Mouse (Mus musculus): ENCODE measurements at regions not wholly inside any gene's neighbourhood (a gene's known extent, or its start where the extent isn't known, plus 50 kb on each side); places are given as distances from the start of the nearest gene placed in this dataset.

DNA sequence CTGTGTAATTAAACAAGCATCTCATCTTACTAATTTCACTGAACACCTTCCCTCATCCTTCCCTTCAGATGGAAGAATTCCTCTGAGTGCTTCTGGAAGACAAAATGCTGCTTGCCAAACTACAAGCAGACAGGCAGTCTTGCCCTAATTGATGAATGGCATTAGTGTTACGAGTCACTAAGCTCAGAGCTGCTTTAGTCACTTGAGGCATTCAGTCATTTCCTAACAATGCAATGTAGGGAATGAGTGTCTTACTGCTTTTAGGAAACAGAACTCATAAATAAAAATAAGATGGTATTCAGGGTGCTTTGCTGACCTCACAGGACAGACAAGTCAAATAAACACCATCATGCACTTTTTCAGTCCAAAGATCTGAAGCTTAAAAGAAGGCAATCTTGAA, 285.1 kb upstream of the Paip1 start:
- DNase-seq = no peak

DNA sequence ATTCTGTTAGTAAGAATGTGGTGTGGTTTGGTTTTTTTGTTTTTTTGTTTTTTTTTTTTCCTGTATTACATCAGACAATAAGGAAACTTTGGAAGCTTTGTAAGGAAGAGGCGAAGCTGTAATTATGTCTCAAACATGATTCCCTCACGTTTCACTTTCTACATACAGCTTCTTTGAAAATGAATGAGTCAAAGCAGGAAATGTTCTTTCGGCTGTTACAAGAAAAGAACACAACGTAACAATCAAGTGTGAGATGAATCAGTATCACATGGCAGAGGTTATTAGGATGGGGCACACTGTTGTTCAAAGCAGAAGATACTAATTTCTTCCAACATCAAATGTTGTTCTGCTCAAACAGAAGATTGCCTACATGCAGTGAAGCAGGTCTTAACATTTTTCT, 282.7 kb upstream of the Paip1 start:
- no peak for DNase-seq

DNA sequence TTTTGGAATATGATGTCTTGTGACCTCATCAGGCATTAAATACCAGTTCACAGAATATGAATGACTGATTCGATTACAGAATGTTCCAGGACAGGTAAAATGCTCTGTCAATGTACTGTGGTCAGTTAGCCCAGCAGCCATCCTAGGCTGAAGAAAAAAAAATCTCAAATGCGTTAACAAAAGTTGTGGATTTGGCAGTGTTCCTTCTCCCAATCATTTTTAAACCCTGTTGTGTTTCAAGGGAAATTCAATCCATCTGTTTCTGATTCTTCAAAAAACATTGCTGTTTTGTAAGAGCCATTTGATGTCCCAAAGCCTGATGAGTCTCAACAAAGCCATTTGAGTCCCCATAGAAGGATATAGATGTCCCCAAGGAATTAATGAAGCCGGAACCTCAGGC, 280.7 kb upstream of the Paip1 start:
- no peak for DNase-seq

DNA sequence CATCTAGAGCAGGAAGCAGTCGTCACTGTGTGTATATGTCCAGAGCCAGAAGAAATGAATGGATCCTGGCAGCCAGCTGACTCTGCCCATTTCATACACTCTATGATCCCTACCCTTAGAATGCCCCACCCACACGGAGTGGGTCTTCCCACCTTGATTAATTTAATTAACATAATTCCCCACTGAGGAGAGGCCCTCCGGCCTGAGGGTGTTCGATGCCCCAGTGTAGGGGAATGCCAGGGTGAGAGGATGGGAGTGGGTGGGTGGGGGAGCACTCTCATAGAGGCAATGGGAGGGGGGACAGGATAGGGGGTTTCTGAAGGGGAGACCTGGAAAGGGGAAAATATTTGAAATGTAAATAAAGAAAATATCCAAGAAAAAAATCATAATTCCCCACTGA, 279.3 kb upstream of the Paip1 start:
- no peak for DNase-seq

DNA sequence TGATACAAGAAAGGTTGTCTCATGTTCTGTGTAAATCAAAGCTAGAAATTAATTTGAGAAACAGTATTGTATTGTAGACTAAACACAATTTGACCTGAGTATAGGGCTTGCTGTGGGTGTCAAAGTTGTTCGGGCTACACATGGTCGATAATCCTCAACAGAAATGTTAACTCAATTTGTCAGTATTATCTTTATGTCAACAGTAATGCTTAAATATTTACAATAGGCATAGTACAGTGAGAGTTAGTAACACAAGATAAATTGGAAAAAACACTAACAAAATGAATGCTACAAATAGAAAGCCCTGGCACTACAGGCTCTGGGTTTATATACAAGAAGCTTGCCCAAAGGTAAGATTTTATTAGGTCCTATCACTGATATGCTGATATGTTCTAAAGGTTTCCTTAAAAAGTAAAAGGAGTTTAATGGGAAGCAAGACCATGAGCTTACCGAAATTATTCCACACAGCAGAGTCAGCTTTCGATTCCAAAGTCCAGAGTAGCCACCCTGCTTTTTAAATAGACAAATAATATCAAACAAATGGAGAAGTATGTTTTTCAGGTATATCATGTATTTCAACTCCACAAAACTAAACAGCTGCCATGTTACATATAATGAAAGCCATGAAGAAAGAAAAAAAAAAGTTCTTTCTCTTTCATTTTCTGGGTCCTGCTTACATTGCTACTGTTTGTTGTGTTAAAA, 277.4 kb upstream of the Paip1 start:
- DNase-seq = no peak

DNA sequence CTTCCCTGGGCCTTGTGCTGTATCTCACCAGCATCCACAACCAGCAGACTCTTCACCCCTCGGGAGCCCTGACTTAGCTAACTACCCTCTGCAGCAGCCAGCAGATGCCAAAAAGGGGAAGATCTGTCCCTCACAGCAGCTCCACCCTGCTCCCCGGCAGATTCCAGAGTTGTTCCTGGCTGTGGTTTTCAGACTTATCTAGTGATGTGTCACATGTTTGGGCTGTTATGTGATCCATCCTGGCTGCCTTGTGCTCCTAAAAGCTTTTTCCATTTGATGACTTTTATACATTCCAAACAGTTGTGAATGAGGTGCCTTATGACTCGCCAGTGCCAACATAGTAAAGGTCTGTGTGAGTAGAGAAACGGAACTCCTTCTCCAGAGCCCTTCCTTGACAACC, 250.6 kb upstream of the Paip1 start:
- DNase-seq = no peak

DNA sequence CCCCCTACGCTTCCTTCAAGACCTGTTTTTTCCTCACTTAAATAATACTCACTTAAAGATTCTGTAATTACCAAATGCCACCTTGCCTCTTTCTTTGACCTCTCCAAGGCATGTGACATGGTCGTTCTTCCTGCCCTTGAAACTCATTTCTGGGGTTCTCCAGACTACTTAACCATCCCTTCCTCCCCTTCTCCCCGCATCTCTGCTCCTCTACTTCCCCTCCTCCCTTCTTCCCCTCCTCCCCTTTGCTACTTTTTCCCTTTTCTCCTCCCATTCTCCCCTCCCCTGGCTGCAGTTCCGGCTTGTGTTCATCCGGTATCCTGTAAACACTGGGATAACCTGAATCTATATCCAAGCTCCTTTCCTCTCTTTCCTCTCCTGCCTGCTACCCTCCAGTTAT, 250.2 kb upstream of the Paip1 start:
- no peak for DNase-seq

DNA sequence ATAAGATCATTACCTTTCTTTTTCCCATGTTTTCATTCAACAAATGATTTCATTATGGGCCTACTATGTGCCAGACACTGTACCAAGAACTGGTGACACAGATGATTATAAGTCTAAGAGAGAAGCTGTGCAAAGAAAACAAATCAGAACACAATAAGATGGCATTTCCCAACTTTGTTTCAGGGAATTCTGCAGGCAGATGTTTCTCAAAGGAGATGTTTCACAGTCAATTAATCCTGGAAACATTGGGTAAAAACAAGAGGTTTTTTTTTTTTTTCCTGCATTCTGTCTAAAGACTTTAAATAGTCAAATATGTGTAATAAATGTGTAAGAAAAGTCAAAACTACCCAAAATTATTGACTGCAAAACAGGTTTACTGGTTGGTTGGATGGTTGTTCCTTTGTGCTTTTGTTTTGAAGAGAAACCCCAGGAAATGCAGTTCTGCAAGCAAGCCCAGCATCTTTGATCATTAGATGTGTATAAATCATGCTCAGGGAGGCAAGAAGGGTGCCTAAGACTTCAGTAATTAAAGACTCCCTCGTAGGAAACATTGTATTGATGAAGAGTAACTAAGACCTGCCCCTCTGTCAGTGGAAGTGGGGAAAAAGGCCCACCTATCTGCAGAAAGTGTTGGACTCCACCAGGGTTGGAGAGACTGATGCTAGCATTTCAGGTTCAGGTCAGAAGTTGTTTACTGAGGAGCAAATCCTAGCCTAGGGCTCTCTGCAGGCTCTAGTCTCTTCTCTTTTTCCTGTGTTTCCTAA, 249.1 kb upstream of the Paip1 start:
- no peak for DNase-seq

DNA sequence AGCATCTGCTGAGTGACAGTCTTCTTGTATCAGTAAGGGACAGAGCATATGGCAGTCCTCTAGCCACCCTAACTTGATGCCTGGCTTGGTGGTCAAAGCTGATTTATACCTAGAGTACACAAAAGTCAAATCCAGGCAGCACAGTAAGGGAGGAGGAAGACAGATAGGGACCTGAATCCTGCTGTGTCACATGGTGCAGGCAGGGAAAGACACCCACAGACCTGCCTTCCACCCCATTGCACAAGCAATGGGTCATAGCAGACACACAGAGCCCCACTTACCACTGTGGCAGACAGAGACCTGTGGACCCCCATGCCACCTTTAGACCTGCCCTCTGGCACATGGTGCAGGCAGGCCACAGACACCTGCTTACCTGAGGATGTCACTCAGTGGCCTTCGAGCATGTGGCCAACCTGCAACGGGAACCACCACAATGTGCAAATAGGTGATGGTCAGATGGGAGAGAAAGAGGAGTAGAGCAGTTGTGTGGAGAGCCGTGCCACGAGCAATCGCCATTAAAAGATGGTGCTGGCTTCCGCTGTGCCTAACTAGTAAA, 244.0 kb upstream of the Paip1 start:
- DNase-seq = no peak

DNA sequence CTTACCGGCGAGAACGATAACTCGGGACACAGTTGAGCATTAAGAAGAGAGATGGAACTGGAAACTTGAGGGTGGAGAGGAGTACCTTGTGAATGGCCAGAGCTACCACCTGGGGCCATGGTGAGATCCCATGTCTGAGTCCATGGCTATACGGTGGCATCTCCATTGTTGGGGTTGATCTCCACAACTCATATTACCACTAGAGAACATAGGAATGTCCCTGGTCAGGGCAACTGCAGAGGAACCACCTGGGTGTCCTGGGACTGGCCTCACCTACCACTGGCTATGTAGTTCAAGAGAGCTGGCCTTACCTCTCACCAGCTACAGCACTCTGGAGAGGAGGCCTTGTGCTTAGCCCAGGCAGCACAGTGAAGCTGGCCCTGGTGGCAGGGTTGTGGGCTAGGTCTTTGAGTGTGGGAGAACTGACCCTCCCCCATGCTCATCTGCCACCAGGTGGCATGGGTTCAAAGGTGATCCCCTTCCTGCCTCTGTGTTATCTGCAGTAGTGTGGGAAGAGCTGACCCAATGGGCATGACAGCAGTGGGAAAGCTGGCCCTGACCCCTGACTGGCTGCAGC, 242.7 kb upstream of the Paip1 start:
- DNase-seq = no peak

DNA sequence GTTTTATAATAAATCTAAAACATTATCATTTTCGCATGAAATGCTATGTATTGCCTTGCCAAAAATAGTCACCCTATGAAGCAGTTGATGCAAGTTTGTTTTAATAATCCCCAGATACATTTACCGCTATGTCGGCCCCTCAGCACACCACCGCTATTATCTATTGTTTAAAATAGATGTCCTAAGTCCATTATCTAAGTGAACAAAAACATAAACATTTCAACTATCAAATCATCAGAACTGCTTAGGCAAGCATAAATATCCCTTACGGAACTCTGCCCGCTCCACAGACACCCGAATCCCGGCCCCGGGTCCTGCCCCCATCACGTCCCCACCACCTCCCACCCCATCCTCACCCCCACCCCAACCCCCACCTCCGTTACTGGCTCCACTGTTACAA, 196.8 kb upstream of the Paip1 start:
- no peak for DNase-seq

DNA sequence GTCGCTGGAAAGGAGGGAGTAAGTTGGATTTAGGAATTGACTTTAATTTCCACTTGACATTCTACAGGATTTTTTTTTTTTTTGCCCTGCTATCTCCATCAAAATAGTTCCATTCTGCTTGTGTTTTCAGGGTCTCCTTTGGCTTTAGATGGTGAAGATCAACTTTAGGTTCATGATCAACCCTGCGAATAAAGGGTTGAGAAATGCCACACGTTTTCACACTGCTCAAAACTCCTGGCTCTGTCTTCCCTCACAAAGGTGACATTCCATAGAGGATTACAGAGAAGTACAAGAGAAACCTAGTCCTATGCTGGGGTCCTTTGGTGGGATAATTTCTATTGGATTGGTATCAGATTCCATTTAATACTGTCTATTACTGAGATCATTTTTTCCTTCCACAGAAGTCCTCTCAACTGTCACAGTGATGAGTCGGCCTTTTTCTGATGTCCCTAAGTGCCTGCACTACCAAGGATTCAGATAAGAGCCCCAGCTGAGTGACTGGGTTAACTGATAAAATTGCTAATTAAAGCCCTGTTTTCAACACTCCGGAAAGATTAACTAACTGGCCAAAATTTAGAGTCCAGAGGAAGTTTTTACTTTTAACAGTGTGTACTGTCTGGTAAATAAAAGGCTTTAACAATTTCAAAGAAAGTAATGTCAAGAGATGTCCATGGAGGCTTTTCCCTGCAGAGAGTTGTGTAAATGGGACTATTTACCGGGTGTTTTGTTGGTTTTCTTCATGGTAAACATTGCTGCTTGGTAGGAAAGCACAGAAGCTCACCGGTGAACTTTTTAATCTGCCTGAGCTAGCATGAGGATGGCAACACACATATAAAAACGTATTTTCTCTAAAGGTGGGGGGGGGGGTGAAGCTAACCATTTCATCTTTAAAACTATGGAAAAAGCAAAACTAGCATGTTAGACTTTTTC, 196.0 kb upstream of the Paip1 start:
- DNase-seq = no peak

DNA sequence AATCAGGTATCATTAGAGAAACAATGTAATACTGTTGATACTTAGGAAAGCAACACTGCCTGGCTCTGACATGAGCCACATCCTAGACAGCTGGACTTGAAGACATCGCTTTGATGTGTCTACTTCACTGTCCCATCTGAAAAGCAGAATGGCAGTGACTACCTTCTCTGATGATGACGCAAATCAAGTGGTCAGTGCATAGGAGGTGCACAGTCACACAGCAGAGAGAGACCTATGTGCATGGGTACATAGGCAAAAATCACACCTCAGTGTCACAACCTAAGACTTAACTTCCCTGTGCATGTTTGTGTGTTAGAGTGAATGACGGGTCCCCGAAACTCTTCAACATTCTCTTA, 195.4 kb upstream of the Paip1 start:
- no peak for DNase-seq

DNA sequence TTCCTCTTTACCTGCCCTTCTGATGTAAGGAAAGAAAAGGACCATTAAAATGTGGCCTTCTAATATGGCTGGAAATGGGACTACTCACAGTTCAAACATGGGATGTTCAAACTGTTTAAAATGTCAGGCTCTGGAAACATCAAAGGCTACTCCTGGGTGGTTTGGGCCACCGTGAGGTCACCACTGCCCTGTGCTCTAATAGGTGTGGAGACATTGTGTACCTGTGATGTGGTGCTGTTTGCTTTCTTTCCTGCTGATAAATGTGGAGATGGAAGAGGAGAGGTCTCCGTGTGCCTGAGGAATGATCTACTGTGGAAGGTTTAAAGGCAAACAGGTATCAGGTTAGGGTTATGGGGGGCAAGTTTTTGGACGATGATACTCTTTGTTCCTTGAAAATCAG, 194.5 kb upstream of the Paip1 start:
- no peak for DNase-seq

DNA sequence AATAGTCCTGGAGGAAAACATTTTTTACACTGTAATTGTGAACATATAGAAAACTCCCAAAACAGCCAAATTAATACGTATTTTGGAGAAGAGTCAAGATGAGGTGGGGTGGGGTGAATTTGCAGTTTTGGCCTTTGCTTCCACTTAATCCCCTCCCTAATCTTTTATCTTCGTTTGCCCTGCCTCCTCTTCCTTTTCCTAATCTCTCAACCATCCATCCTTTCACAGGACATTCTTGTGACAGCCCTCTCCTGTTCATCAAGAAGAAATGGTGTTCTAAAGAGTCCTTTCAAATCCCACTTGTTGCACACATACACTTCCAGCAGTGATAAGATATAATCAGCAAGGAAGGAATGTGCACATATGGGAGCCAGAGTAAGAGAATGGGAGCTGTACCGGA, 186.0 kb upstream of the Paip1 start:
- no peak for DNase-seq

DNA sequence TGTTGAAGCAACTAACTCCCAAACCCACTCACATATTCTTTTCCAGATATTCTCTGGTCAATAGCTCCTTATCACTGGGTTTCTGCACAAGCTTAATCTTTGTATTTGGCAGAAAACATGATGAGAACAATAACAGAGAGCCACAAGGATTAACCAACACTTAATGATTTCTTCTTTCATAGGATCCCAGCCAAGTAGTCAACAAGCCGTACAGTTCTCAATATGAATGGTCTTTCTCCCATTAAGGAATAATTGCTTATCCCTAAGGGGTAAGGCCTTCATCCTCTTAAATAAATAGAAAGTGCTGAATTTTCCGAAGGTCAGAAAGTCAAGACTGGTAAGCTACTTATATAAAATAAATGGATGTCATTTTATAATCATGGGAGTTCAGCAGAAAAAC, 181.3 kb upstream of the Paip1 start:
- no peak for DNase-seq

DNA sequence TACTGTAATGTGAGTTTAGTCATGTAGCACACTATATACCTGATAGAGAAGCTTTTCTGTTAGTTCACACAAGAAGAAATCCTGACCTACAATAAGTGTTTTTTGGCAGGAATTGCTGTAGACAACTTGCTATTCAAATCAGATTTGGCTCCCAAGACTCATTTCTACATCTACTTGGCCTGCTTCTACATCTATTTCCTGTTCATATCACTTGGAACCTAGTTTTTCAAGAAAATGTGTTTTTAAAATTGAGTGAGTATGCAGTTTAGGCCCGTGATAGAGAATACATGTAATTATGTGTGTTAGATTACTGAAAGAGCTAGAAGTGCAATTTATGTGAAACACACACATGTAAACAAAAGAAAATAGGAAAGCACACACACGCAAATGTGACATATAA, 176.4 kb upstream of the Paip1 start:
- DNase-seq = no peak

DNA sequence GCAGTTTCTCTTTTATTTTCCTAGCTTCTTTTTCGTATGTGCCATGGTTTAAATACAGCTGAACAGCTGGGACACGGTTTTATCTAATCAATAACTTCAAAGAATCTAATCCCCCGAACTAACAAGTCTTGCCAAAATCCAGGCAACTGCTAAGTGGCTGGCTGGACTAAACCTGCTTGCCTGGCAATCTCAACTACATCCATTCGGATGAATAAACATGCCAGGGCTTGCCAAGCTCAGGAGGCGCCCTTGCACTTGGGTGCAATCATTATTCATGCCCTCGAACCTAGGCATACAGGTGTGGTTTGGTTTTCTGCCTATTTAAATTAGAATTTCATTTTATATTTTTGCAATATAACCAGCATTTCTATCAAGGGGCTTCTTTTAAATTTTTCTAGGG, 172.1 kb upstream of the Paip1 start:
- peak in 1 of 2 experiments; percentile 2 for DNase-seq

DNA sequence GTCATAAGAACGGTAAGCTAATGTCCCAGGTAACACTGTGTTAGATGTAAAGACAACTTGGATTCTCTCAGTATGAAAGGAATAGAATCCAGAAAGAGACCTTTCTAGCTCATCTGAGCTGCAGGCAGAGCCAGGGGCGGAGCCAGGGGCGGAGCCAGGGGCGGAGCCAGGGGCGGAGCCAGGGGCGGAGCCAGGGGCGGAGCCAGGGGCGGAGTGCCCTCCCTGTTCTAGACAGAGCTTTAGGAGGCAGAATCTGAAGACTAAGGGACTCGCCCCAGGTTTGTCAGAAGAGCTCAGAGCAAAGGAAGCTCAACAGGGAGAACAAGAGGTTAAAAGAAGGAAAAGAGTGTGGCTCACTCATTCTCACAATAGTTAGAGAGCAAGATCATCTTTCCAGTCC, 169.9 kb upstream of the Paip1 start:
- no peak for DNase-seq

DNA sequence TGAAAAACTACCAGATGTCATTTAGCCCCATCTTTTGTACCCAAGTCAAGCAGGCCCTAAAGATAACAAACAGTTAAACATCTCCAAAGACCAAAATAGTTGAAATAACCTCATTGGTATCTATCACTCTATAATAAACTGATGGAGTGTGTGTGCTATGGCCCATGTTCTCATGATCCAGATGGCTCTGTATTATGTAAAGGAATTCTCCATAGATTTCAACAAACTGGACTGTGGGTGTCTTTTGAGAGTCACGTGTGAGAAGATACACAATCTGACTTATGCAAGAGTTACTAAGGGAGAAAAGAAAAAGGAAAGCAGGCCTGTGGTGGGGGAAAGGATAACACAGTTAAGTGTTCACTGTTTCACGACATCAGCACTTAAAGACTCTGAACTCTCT, 164.8 kb upstream of the Paip1 start:
- no peak for DNase-seq

DNA sequence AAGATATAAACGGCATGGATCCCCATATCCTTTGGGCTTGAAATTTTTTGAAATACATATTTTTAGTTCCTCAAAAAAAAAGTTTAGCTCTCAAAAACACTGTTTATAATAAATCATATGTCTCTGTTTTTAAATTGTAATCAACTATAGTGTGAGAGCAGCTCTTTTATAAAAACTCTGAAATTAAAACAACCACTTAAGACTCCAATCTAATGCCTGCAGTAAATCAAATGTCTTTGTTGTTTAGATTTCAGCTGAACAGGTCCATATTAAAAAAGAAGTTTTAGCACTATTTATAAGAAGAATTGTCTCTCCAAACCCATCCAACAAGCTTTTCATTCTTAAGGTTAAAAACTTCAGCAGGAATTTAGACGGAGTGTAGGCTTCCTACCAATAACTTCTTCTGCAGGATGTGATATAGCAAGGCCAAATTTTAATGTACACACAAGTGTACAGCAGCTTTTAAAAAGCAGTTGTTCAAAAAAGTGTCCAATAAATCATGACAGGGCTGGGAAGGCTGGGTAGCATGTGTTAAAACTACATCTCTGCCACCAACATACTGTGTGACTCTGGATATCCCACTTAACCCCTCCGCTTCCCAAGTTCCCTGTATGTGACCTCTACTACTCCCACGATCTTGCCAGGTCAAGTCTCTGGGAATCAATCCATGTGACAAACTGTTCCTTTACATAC, 160.6 kb upstream of the Paip1 start:
- DNase-seq = no peak

DNA sequence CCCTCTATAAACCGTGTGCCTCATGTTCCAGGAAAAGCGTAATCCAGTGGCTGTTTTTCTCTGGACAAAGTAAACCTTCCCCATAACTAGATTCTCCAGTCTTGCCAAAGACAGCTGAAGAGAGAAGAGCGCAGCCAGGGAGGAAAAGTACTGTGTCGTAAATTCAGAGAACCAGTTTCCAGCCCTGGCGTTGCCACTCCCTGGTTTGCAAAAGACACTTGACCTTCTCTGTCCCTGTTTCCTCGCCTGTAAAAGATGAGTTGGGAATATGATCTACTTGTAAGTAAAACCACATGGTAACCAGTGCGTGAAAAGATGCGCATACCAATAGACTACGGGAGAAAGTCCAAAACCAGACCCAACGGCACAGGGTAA, 160.1 kb upstream of the Paip1 start:
- DNase-seq = peak; percentile 2 to 5

DNA sequence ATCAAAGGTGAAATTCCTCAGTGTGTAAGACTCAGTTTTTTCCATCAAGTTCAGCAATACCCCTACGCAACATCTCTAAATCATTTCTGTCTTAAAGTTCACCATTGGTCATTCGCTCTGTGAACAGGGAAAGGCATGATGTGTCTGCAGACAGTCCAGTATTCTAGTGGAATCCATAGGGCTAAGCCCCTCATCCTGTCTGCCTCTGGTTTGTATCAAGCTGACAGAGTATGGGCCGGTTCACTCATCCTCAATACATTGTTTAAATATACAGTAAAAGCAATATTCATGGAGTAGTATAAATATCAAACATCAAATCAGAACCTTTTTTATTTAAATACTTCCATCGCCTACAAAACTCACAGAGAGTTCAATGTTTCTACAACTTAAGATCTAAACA, 152.9 kb upstream of the Paip1 start:
- DNase-seq = no peak
